Mouse (Mus musculus): ENCODE data around the gene Cyb561a3. TPM values are rescaled to one million over a fixed set of nuclear protein-coding genes. Genes with fewer than 3 reads are reported as not detected.

The Cyb561a3 gene
- polyA plus RNA-seq, 1 experiment from 2014 or later: 14.3 TPM

GRCm38 (mm10) chr19:10561558-10562314, 15.2 kb upstream of the Cyb561a3 start:
- H3K9ac ChIP-seq (ENCODE audit: low read depth, low read length): peak overlapping the region; percentile 55; the same call in 1 of the 2 replicates
- H3K9me3 ChIP-seq (replicated peaks; ENCODE audit: control insufficient read depth, low read length): no peaks in the 10 kb centered on the region
- ATAC-seq (replicated peaks; ENCODE audit: insufficient number of reproducible peaks, low FRiP score, low TSS enrichment): peak; percentile 63; the same call in 1 of the 2 replicates

GRCm38 (mm10) chr19:10562351-10562750, 14.6 kb upstream of the Cyb561a3 start:
- Histone ChIP-seq H3K27ac (ENCODE audit: low read depth, low read length) (peak overlapping the region; percentile 95), H3K4me3 (ENCODE audit: low read depth, low read length) (no peak overlapping the region)
- WGBS (ENCODE audit: insufficient replicate concordance): 66% methylated on average over 5 of the region's 5 CpGs

More at GRCm38 (mm10) chr19:10561558-10562314, 15.2 kb upstream of the Cyb561a3 start:
- Histone ChIP-seq H3K4me3 (ENCODE audit: low read depth, low read length) (no peak overlapping the region), H3K36me3 (ENCODE audit: control insufficient read depth, insufficient read depth, low read length) (no peaks in the 10 kb centered on the region), H3K4me2 (no peak overlapping the region; the same call in 1 of the 2 replicates), H3K27me3 (ENCODE audit: control insufficient read depth, insufficient read depth, low read length) (no peaks in the 10 kb centered on the region), H3K4me1 (ENCODE audit: control insufficient read depth, insufficient read depth, low read length) (peaks cover 4% of the 10 kb centered on the region; the same call in 1 of the 2 replicates), H3K27ac (ENCODE audit: low read depth, low read length) (peak overlapping the region; percentile 95)
- 35% methylated on average over 6 of the region's 6 CpGs for WGBS (ENCODE audit: insufficient replicate concordance)

GRCm38 (mm10) chr19:10564278-10564677, 12.7 kb upstream of the Cyb561a3 start:
- no peak for ATAC-seq (replicated peaks; ENCODE audit: insufficient number of reproducible peaks, low FRiP score, low TSS enrichment)
- Histone ChIP-seq H3K9me3 (replicated peaks; ENCODE audit: control insufficient read depth, low read length) (peaks cover 3% of the 10 kb centered on the region; the same call in 1 of the 2 replicates), H3K4me1 (ENCODE audit: control insufficient read depth, insufficient read depth, low read length) (peaks cover 4% of the 10 kb centered on the region; the same call in 1 of the 2 replicates), H3K27ac (ENCODE audit: low read depth, low read length) (no peak overlapping the region), H3K4me3 (ENCODE audit: low read depth, low read length) (no peak overlapping the region), H3K4me2 (no peak overlapping the region), H3K27me3 (ENCODE audit: control insufficient read depth, insufficient read depth, low read length) (no peaks in the 10 kb centered on the region), H3K36me3 (ENCODE audit: control insufficient read depth, insufficient read depth, low read length) (no peaks in the 10 kb centered on the region), H3K9ac (ENCODE audit: low read depth, low read length) (no peak overlapping the region)
- 75% methylated on average over 6 of the region's 6 CpGs for WGBS (ENCODE audit: insufficient replicate concordance)

More at GRCm38 (mm10) chr19:10562351-10562750, 14.6 kb upstream of the Cyb561a3 start:
- ATAC-seq (replicated peaks; ENCODE audit: insufficient number of reproducible peaks, low FRiP score, low TSS enrichment): no peak
- Histone ChIP-seq H3K4me2 (no peak overlapping the region), H3K4me1 (ENCODE audit: control insufficient read depth, insufficient read depth, low read length) (peaks cover 4% of the 10 kb centered on the region; the same call in 1 of the 2 replicates), H3K27me3 (ENCODE audit: control insufficient read depth, insufficient read depth, low read length) (no peaks in the 10 kb centered on the region), H3K9ac (ENCODE audit: low read depth, low read length) (no peak overlapping the region), H3K36me3 (ENCODE audit: control insufficient read depth, insufficient read depth, low read length) (no peaks in the 10 kb centered on the region), H3K9me3 (replicated peaks; ENCODE audit: control insufficient read depth, low read length) (no peaks in the 10 kb centered on the region)

- Histone ChIP-seq H3K36me3 (ENCODE audit: control insufficient read depth, insufficient read depth, low read length) (peaks cover 6% of the 10 kb centered on the region; the same call in 1 of the 2 replicates), H3K27ac (ENCODE audit: low read depth, low read length) (no peak overlapping the region), H3K9me3 (replicated peaks; ENCODE audit: control insufficient read depth, low read length) (peaks cover 3% of the 10 kb centered on the region; the same call in 1 of the 2 replicates), H3K4me2 (no peak overlapping the region), H3K4me1 (ENCODE audit: control insufficient read depth, insufficient read depth, low read length) (peaks cover 4% of the 10 kb centered on the region; the same call in 1 of the 2 replicates), H3K4me3 (ENCODE audit: low read depth, low read length) (no peak overlapping the region), H3K9ac (ENCODE audit: low read depth, low read length) (no peak overlapping the region), H3K27me3 (ENCODE audit: control insufficient read depth, insufficient read depth, low read length) (no peaks in the 10 kb centered on the region)
- 66% methylated on average over 4 of the region's 4 CpGs for WGBS (ENCODE audit: insufficient replicate concordance)
- no peak for ATAC-seq (replicated peaks; ENCODE audit: insufficient number of reproducible peaks, low FRiP score, low TSS enrichment)
Measured at GRCm38 (mm10) chr19:10565217-10565616, 11.8 kb upstream of the Cyb561a3 start.

- Histone ChIP-seq H3K36me3 (ENCODE audit: control insufficient read depth, insufficient read depth, low read length) (peaks cover 23% of the 10 kb centered on the region), H3K4me3 (ENCODE audit: low read depth, low read length) (no peak overlapping the region), H3K9ac (ENCODE audit: low read depth, low read length) (no peak overlapping the region), H3K9me3 (replicated peaks; ENCODE audit: control insufficient read depth, low read length) (peaks cover 3% of the 10 kb centered on the region; the same call in 1 of the 2 replicates), H3K4me1 (ENCODE audit: control insufficient read depth, insufficient read depth, low read length) (no peaks in the 10 kb centered on the region), H3K27me3 (ENCODE audit: control insufficient read depth, insufficient read depth, low read length) (no peaks in the 10 kb centered on the region), H3K4me2 (no peak overlapping the region), H3K27ac (ENCODE audit: low read depth, low read length) (no peak overlapping the region)
- WGBS (ENCODE audit: insufficient replicate concordance): 86% methylated on average over 6 of the region's 6 CpGs
- ATAC-seq (replicated peaks; ENCODE audit: insufficient number of reproducible peaks, low FRiP score, low TSS enrichment): no peak
Measured at GRCm38 (mm10) chr19:10569627-10570026, 7.3 kb upstream of the Cyb561a3 start.

GRCm38 (mm10) chr19:10580102-10580501, 3.1 kb downstream of the Cyb561a3 start:
- H3K4me1 ChIP-seq (ENCODE audit: control insufficient read depth, insufficient read depth, low read length): 0 out of 2 replicates have a peak, but pooled peaks cover 10% of the 10 kb centered on the region
- ATAC-seq (replicated peaks; ENCODE audit: insufficient number of reproducible peaks, low FRiP score, low TSS enrichment): no peak
- WGBS (ENCODE audit: insufficient replicate concordance): 71% methylated on average over 3 of the region's 3 CpGs

GRCm38 (mm10) chr19:10580761-10581160, 3.8 kb downstream of the Cyb561a3 start:
- 65% methylated on average over 3 of the region's 3 CpGs for WGBS (ENCODE audit: insufficient replicate concordance)
- Histone ChIP-seq H3K27me3 (ENCODE audit: control insufficient read depth, insufficient read depth, low read length) (no peaks in the 10 kb centered on the region), H3K9me3 (replicated peaks; ENCODE audit: control insufficient read depth, low read length) (no peaks in the 10 kb centered on the region), H3K36me3 (ENCODE audit: control insufficient read depth, insufficient read depth, low read length) (no peaks in the 10 kb centered on the region), H3K4me2 (no peak overlapping the region), H3K9ac (ENCODE audit: low read depth, low read length) (no peak overlapping the region), H3K27ac (ENCODE audit: low read depth, low read length) (no peak overlapping the region), H3K4me1 (ENCODE audit: control insufficient read depth, insufficient read depth, low read length) (0 out of 2 replicates have a peak, but pooled peaks cover 10% of the 10 kb centered on the region), H3K4me3 (ENCODE audit: low read depth, low read length) (no peak overlapping the region)
- no peak for ATAC-seq (replicated peaks; ENCODE audit: insufficient number of reproducible peaks, low FRiP score, low TSS enrichment)

More at GRCm38 (mm10) chr19:10580102-10580501, 3.1 kb downstream of the Cyb561a3 start:
- Histone ChIP-seq H3K4me2 (no peak overlapping the region), H3K4me3 (ENCODE audit: low read depth, low read length) (no peak overlapping the region), H3K36me3 (ENCODE audit: control insufficient read depth, insufficient read depth, low read length) (no peaks in the 10 kb centered on the region; the same call in 1 of the 2 replicates), H3K9ac (ENCODE audit: low read depth, low read length) (no peak overlapping the region), H3K9me3 (replicated peaks; ENCODE audit: control insufficient read depth, low read length) (no peaks in the 10 kb centered on the region), H3K27me3 (ENCODE audit: control insufficient read depth, insufficient read depth, low read length) (no peaks in the 10 kb centered on the region), H3K27ac (ENCODE audit: low read depth, low read length) (no peak overlapping the region)

GRCm38 (mm10) chr19:10581984-10582383, 5.0 kb downstream of the Cyb561a3 start:
- Histone ChIP-seq H3K27ac (ENCODE audit: low read depth, low read length) (no peak overlapping the region), H3K4me3 (ENCODE audit: low read depth, low read length) (no peak overlapping the region), H3K9me3 (replicated peaks; ENCODE audit: control insufficient read depth, low read length) (no peaks in the 10 kb centered on the region), H3K4me1 (ENCODE audit: control insufficient read depth, insufficient read depth, low read length) (0 out of 2 replicates have a peak, but pooled peaks cover 10% of the 10 kb centered on the region), H3K27me3 (ENCODE audit: control insufficient read depth, insufficient read depth, low read length) (no peaks in the 10 kb centered on the region), H3K36me3 (ENCODE audit: control insufficient read depth, insufficient read depth, low read length) (no peaks in the 10 kb centered on the region), H3K9ac (ENCODE audit: low read depth, low read length) (no peak overlapping the region), H3K4me2 (no peak overlapping the region)
- WGBS (ENCODE audit: insufficient replicate concordance): 78% methylated on average over 6 of the region's 6 CpGs
- ATAC-seq (replicated peaks; ENCODE audit: insufficient number of reproducible peaks, low FRiP score, low TSS enrichment): no peak
